Mouse (Mus musculus): ENCODE data around the gene Ankrd54. TPM values are rescaled to one million over a fixed set of nuclear protein-coding genes. Genes with fewer than 3 reads are reported as not detected.
"Not testable (repeated sequence)": the region's sequence is repeated elsewhere in the genome, so short reads cannot be mapped to it uniquely, and the experiment has no call there.

Ankrd54 gene
- total RNA-seq, 1 experiment from 2014 or later = 19.2 TPM

DNA sequence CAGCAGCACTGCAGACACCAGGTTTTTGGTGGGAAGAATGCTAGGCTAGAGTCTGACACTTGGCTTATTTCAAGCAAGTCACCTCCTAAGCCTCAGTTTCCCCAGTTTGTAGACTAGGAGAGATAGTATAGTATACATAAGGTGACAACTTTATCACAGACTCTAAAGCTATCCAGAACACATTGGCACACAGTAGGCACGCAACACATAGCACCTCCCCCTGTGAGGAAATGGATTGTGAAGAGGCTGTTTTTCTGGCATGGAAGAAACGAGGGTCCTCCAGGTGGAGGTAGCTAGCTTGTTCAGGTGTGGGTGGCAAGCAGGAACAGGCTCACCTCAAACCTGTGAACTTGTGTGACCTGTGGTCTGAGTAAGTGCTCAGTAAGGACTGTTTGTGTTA lies 11.7 kb downstream of the Ankrd54 start:
- ATAC-seq (ENCODE audit: extremely low read depth, insufficient number of reproducible peaks, low FRiP score, poor library complexity, severe bottlenecking) = no peak

DNA sequence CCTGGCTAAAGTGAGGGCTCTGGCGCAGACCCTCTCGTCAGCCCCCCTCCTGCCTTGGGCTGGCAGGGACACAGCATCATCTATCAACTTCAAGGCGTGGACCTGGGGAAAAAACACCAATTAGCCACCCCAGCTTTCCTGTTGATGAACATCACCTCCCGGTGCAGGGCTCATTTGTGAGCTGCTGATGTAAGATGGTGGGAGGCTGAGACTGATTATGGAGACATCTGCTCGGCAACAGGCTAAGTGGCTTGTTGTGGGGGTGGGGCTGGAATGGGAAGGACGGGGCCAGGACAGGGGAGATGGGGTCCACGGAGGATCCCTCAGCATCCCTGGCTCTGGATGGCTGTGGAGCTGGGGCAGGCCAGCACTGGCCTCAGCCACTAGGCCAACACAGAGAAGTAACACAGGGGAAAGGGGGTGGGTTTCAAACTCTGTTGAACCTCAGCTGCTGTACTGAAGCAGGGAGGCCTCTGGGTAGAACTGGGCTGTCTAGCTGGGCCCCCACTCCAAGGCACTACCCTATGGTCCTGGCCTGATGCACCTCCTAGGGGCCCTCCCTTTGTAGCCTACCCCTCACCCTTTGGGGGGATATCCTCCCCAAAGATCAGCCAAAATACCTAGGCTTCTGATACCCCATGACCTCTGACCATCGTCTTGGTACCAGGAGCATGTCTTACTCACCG lies 12.4 kb downstream of the Ankrd54 start:
- no peak for ATAC-seq (ENCODE audit: extremely low read depth, insufficient number of reproducible peaks, low FRiP score, poor library complexity, severe bottlenecking)

DNA sequence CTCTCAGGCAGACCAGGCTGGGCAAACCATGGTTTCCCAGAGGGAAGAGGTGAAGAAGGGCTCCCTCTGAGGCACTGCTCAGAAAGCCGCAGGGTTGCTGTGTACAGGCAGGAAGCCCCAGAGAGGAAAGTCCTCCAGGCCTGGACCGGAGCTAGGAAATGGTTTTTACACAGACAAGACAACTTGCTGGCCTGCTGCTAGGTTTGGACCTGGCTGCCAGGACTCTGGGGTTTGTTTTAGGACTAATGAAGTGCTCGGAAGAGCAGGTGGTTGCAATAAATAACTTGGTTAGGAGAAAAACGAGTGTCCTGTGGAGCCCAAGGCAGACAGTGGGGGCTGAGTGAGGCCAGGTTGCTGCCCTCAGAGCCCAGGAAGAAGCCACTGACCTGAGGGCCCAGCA lies 14.5 kb downstream of the Ankrd54 start:
- no peak for ATAC-seq (ENCODE audit: extremely low read depth, insufficient number of reproducible peaks, low FRiP score, poor library complexity, severe bottlenecking)

GRCm38 (mm10) chr15:79044837-79045236 lies 17.9 kb downstream of the Ankrd54 start:
- ATAC-seq (ENCODE audit: extremely low read depth, insufficient number of reproducible peaks, low FRiP score, poor library complexity, severe bottlenecking) = no peak

- no peak for ATAC-seq (ENCODE audit: extremely low read depth, insufficient number of reproducible peaks, low FRiP score, poor library complexity, severe bottlenecking)
Measured at GRCm38 (mm10) chr15:79042721-79043491, 19.8 kb downstream of the Ankrd54 start.

- no peak for ATAC-seq (ENCODE audit: extremely low read depth, insufficient number of reproducible peaks, low FRiP score, poor library complexity, severe bottlenecking)
Measured at GRCm38 (mm10) chr15:79041585-79041984, 21.1 kb downstream of the Ankrd54 start, which contains the start of gene Galr3. Galr3 (plus strand) TSS chr15:79041885.

DNA sequence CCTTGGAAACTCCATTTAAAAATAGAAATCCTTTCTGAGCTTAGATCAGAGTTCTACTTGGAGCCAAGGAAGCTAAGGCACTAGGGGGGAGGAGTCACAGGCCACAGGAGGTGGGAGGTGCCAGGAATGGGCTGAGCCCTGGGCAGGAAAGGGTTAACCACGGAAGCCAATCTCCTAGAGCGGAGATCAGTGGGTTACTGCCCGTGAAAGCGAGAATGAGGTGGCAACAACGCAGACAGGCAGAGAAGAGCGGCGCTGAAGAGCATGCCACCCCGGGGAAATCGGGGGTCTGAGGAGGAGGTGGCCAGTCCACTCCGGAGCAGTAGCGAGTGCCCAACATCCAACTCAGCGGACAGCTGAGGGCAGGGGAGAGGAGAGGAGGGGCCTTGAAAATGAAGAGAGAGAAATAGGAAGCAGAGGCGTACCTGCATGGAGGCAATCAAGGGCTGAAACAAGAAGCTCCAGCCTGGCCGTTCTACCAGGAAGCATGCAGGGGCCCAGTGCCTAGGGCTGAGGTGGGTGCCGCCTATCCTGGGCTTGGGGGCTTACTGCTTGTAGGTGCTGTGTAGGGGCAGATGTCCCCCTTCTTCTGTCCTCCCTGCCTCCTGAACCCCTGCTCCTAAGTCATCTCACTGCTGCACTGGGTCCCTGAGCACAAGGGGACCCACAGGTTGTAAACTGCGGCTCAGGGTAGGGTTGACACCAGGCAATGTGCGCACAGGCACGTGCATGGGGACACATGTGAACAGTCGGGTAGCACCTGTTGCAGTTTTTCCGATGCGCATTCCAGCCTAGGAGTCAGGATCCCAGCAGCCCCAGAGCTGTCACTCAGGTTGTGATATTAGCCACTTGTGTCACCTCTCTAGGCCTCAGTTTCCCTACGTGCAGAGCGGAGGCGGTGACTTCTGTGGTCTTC lies 21.9 kb downstream of the Ankrd54 start:
- ATAC-seq (ENCODE audit: extremely low read depth, insufficient number of reproducible peaks, low FRiP score, poor library complexity, severe bottlenecking) = no peak

- peak; percentile 92 for ATAC-seq (ENCODE audit: extremely low read depth, insufficient number of reproducible peaks, low FRiP score, poor library complexity, severe bottlenecking)
Measured at GRCm38 (mm10) chr15:79038853-79039252, 23.8 kb downstream of the Ankrd54 start.

GRCm38 (mm10) chr15:79038331-79038730 lies 24.4 kb downstream of the Ankrd54 start:
- ATAC-seq (ENCODE audit: extremely low read depth, insufficient number of reproducible peaks, low FRiP score, poor library complexity, severe bottlenecking) = no peak

DNA sequence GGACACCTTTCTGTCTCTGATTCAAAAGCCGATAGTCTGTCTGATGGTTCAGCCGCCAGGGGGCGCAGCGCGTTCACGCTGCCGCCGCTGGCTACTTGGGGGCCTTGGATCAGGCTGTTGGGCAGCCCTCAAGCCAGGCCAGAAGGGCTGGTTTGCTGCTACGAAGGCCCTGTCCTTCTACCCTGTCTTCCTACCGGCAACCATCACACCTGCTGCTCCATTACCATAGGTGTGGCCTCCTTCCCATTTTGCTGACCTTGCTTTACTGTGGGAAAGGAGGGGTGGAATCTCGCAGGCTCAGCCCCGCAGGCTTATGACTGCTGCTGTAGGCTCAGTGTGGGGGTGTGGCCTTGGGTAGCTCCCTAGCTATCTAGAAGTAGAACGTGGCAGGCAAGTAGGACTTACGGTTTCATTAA lies 24.8 kb downstream of the Ankrd54 start:
- no peak for ATAC-seq (ENCODE audit: extremely low read depth, insufficient number of reproducible peaks, low FRiP score, poor library complexity, severe bottlenecking)

- not testable (repeated sequence) for ATAC-seq (ENCODE audit: extremely low read depth, insufficient number of reproducible peaks, low FRiP score, poor library complexity, severe bottlenecking)
Measured at GRCm38 (mm10) chr15:79031908-79032307, 30.8 kb downstream of the Ankrd54 start.

- ATAC-seq (ENCODE audit: extremely low read depth, insufficient number of reproducible peaks, low FRiP score, poor library complexity, severe bottlenecking) = peak; percentile 42
Measured at GRCm38 (mm10) chr15:79030551-79031435, 31.9 kb downstream of the Ankrd54 start.

DNA sequence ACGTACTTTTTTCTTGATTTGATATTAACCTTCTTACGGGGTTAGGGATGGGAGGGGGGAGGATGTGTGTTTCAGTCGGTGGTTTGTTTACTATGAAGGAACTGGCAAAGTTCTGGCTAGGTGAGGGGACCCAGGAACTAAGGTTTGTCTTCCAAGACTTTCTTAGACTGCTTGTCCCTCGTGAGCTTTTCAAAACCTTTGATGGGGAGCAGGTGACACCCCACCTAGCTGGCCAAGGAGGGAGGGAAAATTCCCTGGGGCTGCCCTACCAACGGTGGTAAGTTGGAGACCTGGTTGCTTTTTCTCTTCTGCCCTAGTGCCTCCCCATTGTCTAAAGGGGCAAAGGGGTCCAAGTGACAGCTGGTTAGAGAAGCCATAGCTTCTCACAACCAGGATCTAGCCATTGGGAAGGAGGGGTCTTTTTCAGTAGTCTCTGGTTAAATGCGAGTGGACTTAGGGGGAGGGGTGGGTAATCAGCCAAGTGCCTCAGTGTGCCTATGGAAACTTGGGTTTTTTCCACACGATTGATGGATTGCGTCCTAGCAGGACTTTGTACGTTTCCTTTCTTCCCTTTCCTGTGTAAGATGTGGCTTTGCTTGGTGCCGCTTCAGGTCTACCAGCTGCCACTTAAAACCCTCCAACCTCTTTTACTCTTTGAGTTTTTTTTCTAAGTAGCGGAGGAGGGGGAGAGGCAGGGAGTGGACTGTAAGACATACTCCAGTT lies 33.0 kb downstream of the Ankrd54 start:
- ATAC-seq (ENCODE audit: extremely low read depth, insufficient number of reproducible peaks, low FRiP score, poor library complexity, severe bottlenecking) = no peak

DNA sequence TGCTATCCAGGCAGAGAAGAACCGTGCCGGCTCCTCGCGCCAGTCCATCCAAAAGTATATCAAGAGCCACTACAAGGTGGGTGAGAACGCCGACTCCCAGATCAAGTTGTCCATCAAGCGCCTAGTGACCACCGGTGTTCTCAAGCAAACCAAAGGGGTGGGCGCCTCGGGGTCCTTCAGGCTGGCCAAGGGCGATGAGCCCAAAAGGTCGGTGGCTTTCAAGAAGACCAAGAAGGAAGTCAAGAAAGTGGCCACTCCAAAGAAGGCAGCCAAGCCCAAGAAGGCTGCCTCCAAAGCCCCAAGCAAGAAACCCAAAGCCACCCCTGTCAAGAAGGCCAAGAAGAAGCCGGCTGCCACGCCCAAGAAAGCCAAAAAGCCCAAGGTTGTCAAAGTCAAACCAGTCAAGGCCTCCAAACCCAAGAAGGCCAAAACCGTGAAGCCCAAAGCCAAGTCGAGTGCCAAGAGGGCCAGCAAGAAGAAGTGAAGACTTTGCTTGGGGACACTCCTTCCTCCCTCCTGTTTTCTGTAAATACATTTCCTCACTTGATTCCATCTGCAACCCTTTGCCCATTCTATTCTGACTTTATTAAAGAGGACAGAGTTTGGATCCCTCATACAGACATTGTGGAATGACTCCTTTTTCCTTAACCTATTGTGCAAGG lies 33.7 kb downstream of the Ankrd54 start:
- ATAC-seq (ENCODE audit: extremely low read depth, insufficient number of reproducible peaks, low FRiP score, poor library complexity, severe bottlenecking) = no peak

DNA sequence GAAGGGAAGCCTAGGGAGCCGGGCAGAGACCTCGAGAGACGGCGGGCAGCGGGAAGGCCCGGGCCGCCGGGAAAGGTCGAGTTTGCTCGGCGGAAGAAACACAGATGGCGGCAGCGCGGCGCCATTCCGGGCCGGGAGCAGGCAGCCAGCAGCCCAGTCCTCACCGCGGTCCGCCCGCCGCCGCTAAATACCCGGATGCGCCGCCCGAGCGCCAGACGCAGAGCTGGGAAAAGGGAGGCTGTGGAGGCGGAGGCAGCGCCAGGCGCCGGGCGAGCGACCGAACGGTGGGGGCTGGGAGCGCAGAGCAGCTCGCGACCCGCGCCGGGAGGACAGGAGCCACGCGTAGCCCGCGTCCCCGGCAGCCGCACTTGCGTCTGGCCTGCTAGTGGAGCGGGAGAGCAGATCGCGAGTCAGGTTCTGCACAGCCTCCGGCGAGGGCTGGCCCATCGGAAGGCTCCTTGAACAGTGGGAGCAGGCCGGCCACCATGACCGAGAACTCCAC lies 34.4 kb downstream of the Ankrd54 start, which contains the start of gene H1f0:
TSS of gene H1f0 (plus strand) at position 214 of the 502 bp plus-strand sequence.
- ATAC-seq (ENCODE audit: extremely low read depth, insufficient number of reproducible peaks, low FRiP score, poor library complexity, severe bottlenecking) = peak; percentile 17

DNA sequence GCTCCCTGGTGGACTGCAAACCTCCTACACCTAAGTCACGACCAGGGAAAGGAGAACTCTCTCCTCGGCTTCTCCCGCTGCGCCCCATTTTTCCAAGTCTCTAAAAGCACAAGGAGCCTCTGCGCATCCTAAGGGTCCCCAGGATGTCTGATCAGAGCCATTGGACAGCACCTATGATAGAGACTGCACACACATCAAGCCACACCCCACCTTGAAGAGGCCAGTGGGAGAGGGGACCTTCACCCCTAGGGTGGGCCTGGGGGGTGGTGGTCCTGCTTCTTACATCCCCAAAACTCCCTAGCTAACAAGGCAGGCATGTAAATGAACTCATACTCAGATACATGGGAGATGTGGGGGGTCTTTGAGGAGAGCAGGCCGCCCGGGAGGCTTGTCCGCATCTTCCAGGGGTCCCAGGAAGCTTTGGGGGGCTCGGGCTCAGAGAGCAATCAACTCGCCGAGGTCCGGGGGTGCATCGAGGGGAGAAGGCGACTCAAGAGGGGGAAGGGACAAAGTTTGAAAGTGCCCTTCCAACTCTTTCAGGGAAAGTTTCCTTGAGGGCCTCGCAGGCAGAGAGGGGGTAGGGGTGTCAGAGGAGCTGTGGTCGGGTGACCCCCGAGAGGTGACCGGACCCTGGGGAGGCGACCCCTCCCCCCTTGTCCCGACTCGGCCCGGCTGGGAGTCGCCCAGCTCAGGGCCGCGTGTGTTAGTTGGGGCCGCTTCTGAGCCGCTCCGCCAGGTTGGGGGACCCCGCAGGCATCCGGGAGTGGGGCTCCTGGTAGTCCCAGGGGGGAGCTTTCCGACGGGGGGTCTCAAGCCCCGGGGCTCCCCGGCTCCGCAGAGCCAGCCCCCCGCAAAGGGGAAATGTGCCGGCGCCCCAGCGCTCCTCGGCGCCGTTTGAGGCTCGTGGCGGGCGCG lies 35.1 kb downstream of the Ankrd54 start:
- ATAC-seq (ENCODE audit: extremely low read depth, insufficient number of reproducible peaks, low FRiP score, poor library complexity, severe bottlenecking) = no peak

Measured in neutrophil, adult 5-6 weeks (primary cell).